Mouse (Mus musculus) ovary, postnatal 10 days (tissue): ENCODE results near the gene Pex6.

ENCODE experiments used
- DNase-seq: peaks from one replicate; pipeline ENCODE4 v3.0.0; 2022; ENCODE audit warnings: low spot score

Gene Pex6

DNA sequence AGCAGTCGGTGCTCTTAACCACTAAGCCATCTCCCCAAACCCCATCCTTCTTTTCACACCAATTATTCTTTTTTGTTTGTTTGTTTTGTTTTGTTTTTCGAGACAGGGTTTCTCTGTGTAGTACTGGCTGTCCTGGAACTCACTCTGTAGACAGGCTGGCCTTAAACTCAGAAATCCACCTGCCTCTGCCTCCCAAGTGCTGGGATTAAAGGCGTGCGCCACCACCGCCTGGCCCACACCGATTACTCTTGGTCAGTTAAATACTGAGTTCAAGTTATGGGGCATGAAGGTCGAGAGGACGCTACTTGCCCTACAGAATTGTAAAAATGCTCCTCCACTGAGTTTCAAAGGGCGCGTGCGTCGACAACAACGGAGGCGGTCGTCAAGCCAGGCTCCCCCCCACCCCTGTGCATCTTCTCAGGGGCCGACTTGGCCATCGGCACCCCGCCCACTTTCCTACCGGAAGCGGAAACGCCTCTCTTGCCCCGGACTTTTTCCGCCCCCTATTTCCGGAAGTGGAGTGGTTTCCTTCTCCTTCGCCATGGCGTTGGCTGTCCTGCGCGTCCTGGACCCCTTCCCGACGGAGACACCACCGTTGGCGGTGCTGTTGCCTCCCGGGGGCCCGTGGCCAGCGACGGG is at the start of gene Pex6:
Gene Pex6 (plus strand): TSS at position 505 of the 639 bp plus-strand sequence.
- peak; percentile 82 for DNase-seq

DNA sequence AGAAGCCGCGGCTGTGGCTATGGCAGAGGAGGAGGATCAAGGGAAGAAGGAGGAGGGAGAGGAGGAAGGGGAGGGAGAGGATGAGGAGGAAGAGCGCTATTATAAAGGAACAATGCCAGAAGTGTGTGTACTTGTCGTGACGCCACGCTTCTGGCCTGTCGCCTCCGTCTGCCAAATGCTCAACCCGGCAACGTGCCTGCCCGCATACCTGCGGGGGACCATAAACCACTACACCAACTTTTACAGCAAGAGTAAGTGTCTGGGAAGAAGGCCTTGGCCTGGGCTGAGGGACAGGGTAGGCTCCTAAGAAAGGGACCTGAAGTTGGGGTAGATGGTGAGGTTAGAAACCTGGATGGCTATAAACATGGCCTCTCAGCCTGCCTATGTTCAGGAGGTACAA is 49.3 kb upstream of the Pex6 start:
- DNase-seq, result no peak

DNA sequence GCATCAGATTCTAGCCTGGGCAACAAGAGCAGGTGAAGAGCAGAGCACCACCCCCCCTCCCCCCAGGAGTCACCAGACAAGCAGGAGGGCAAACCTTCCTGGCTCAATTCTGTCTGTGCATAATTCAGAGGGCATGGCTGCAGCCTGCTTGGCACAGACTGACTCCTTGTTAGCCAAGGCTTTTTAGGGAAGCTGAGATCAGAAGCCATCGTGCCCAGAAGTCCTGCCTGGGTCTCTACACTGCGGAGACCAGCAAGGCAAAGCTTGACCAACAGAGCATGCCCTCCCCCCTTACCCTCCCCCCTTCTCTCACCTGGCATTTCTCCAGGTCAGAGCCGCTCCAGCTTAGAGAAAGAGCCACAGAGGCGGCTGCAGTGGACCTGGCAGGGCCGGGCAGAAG is 48.5 kb upstream of the Pex6 start:
- DNase-seq, result no peak

DNA sequence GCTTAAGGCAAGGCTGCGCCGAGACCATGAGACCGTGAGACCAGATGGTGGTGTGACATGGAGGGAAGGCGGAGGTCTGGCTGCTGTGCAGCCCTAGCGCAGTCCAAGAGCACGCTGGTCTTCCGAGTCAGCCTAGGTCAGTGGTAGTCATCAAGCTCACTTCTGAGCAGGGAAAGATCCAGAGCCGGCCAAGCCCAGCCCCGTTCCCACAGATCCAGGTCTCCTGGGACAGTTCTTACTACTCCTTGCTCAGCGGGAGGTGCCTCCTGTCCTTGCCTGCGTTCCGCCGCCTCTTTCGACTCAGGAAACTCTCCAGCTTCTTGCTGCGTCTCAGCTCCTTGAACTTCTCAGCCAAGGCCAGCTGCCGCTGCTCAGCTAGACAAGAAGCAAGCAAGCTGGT is 43.6 kb upstream of the Pex6 start:
- no peak for DNase-seq

DNA sequence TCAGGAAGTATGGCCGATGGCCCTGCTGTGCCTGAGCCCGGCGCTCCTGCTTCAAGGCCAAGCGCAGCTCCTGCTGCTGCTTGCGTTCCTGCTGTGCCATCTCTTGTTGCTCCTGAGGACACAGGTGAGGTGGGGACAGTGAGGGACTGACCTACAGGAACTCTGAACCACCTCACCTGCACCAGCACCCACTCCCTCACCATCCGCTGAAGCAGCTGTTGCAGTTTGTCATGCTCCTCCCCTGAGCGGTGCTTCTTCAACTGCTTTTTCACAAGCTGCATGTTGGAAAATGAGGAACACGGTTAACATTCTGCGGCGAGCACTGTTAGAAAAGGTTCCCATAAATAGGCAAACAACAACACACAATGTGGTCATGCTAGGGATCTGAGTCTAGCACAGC is 41.4 kb upstream of the Pex6 start:
- DNase-seq, result no peak

DNA sequence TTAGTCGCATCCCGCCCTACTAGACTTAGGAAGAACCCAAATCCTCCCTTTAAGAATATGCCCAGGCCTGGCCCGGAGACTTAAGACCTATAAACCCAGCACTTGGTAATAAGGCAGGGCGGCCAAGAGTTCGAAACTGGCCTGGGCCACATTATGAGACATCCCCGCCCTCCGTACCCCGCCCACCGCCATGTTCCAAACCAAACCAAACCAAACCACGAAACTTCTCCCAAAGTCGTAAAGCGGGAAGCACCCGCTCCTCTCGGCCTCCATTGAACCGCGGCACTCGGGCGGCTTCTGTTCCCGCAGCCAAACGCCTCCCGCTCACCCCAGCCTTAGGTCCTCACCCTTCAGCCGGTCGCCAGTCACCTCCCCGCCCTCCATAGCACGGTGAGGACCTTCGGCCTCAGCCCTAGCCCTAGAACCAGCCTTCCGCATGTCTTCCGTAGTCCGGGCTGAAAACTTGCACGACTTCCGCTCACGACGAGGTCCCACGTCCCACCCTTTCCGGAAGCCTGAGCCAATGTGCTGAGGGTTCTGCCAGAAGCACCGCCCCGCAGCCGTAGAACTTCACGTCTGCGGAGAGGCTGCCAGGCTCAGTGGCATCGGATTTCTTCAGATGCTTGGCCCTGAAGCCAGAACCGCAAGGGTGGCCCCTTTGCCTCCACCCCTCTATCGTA is 37.3 kb upstream of the Pex6 start, which contains the start of gene Rrp36:
Gene Rrp36 (minus strand): TSS at position 503 of the 680 bp plus-strand sequence.
- DNase-seq, result peak; percentile 69

DNA sequence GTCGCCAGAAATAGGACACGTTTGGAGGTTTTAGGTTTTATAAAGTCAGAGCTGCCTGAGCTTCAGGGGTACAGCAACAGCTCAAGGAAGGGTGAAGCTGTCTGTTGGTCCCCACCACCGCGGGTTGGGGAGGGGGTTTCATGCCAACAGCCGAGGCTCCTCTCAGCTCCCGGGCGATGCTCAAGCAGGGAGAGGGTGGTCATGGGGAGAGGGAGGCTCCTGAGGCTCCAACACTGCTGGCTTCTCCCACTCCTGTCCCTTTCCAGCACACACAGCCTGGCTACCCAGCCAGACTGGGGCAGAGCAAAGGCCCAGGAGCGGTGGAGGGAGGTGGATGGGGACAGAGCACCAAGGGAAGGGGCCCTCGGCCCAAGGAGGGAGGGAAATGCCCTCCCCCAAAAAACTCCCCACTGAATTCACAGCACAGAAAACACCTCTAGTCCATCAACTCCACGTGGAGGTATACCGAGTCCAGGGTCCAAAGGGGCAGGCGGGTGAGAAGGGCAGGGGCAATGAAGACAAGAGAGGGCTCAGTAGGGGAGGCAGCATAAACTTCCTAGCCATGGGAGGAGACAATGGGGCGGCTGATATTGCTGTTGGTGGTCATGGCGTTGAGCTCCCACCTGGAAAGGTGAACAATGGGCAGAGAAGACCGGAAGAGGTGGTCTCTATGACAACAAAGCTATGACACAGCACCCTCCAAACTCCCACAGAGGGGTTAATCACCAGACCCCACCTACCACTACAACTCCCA is 36.6 kb upstream of the Pex6 start:
- DNase-seq, result no peak

DNA sequence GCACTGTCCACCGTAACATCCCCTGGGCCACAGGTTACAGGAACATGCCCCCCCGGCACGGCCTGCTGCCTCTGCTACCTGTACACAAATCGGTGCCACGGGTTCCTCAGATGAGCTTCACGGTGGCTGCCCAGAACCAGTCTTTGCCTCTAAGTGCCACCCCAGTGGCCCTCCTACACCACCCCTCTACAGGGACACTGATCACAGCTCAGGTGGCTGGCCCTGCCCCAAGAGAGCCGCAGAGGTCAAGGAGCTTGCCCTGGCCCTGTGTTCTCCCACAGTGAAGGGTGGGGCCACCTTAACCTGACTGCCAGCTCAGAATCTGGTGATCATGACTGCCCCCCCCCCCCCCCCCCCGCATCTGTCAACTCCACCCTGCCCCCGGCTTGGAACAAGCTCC is 32.8 kb upstream of the Pex6 start, which contains the start of gene Mea1:
Gene Mea1 (plus strand): TSS at position 378 of the 400 bp plus-strand sequence.
- DNase-seq, result no peak

DNA sequence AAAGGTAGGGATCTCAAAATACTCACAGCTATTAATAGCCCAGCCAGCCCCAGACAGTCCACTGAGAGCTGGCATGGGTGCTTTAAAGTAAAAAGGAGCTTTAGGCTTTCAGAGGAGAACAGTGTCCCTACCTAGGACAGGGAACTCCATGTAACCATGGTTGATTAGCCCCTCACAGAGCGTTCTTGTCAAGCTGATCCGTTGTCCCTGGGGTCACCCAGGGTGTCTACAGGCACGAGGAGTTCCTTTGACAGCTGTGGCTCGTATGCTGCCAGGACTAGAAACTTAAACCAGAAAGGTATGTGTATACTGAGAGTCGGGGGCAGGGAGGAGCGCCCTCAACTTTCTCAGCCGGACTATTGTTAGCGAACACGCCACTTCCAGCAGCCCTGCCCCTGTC is 32.4 kb upstream of the Pex6 start:
- no peak for DNase-seq

DNA sequence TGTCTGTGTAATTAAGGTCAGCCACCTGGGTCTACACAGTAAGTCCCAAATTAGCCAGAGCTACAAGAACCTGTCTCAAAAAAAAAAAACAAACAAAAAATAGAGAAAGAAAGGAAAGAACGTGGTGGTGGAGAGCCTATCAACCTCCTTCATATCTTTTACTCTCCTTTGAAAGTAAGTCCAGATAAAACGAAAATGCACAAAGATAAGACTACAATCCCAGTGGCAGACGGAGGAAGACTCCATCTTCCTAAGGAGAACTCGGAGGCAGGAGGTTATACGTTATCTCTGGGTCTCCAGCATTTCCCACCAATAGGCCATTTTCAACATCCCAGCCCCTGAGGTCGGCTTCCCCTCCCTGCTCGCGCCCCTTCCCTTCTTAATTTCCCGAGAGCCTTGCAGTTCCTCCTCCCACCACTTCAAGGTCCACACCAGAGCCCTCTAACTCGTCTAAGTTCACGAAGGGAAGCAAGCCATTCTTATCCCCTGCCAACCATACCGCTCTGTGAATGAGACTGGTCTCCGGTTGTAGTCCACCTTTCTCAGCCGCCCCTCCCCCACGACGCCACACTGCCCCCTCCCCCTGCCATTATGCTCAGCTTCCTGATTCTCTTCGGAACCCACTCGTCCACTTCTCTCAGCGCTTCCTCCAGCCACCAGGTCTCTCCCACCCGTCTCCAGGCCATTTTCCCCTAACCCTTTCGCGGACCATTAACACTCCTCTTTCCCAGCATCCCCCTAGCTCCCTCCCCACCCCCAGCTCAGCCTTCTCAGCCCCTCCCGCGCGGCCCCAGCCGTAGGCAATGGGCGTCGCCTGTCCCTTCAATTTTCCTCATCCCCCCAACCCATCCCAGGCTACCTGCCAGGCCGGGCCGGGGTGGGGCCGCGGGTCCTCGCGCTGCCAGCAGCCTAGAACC is 31.2 kb upstream of the Pex6 start:
- DNase-seq, result peak; percentile 75

DNA sequence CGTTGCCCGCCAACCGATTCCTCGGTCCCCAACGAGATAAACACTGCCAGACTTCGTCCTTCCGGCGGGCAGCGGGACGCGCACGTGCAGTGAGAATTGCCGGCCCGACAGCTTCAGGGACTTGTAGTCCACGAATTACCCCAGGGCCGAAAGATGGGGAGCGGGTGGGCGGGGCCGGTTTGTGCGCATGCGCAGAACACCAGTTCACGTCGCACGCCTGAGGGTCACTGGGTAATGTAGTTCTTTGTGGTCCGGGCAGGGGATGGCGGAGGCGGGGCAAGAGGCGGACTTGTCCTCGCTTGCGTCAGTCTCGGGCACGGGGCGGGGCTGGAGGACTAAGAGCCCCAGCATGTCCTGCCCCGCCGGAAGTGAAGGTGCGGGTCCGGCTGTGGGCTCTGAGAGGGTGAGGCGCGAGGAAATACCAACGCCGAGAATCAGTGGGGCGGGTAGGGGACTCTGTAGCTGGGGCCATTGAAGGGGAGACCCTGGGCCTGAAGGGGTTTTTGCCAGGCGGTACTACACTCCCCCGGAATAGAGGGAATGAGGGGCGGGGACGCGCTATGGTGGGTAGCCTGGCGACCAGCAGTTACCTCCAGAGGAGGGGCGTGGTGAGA is 30.4 kb upstream of the Pex6 start, which contains the start of gene Klhdc3:
Gene Klhdc3 (minus strand): TSS at position 155 of the 614 bp plus-strand sequence.
- DNase-seq, result peak; percentile 77

DNA sequence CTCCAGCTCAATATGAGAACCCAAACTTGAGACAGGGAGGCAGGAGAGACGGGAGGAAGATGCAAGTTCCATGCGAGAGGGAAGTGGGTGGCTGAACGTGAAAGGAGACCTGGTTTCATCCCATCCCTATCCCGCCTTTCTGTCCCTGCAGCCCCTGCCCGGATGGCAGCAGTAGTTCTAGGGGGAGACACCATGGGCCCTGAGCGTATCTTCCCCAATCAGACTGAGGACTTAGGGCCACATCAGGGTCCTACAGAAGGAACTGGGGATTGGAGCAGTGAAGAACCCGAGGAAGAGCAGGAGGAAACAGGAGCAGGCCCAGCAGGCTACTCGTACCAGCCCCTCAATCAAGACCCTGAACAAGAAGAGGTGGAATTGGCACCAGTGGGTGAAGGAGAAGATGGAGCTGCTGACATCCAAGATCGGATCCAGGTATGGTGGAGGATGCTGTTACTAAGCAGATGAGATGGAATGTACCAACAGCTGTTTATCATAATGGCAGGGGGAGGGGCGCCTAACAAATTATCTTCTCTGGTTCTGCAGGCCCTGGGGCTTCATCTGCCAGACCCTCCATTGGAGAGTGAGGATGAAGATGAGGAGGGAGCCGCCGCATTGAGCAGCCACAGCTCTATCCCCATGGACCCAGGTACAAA is 29.7 kb upstream of the Pex6 start:
- DNase-seq, result no peak

DNA sequence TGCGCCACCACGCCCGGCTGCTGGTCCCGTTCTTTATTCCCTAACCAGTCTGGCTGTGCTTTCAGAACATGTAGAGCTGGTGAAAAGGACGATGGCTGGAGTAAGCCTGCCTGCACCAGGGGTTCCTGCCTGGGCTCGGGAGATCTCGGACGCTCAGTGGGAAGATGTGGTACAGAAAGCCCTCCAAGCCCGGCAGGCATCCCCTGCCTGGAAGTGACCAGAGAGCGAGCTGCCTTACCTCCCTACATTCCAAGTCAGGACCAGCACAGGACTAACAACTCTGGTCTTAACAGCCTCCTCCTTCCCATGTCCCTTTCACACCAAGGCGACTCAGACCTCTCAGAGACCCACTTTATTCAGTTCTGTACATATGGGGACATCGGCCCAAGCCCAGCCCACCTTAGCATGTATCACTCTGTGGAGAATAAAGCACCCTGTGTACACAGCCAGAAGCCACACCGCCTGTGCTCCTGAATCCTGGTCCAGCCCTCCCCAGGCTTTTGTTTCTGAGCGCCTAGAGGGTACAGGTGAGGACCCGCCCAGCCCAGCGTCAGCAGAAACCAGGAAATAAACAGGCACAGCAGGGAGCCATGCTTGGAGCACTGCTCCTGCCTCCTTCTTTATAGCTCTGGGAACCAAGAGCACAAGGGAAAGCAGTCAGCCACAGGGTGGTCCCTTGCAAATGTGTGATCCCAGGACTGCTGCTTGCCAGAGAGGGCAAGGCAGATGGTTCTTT is 28.4 kb upstream of the Pex6 start:
- DNase-seq, result no peak

DNA sequence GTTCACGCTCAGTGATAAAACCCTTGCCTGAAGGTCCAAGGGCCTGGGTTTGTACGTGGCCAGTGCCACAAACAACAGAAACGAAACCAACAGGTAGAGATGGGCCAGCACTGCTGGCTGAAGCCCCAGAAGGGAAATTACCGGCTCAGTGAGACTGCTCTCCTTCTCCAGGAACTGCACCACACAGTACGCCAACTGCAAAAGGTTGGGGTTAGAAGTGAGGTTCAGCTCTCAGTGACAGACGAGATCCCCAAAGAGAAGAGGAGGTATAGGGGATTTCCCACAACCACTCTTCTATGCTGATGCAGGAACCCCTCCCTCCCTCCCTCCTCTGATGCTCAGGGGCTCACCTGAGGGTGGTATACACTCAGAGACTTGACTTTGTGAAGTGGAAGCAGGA is 25.4 kb upstream of the Pex6 start:
- DNase-seq, result no peak

DNA sequence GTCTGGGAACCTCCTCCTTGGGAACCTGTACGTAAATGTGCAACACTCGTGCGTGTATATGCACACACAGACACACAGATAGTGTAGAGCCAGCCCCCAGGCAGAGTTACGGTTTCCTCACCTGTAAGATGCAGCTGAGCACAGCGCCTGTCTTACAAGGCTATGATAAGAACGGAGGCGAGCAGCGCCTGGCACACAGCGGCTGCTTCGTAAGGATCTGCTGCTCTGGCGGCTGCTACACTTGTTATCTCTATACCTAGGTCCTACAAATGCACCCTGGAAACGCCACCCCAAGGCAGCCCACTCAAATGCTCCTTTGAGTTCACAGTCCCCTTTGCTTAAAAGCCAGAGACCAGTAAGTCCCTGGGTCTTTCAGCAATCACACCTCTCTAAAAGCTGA is 20.6 kb upstream of the Pex6 start:
- no peak for DNase-seq

DNA sequence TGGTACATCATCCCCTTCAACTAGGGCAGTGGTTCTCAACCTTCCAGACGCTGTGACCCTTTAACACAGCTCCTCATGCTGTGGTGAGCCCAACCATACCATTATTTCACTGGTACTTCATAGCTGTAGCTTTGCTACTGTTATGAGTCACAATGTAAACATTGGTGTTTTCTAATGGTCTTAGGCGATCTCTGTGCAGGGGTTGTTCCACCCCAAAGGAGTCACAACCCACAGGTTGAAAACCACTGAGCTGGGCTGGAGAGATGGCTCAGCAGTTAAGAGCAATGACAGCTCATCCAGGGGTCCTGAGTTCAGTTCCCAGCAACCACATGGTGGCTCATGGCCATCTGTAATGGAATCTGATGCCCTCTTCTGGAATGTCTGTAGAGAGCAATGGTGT is 19.9 kb upstream of the Pex6 start:
- DNase-seq, result no peak

DNA sequence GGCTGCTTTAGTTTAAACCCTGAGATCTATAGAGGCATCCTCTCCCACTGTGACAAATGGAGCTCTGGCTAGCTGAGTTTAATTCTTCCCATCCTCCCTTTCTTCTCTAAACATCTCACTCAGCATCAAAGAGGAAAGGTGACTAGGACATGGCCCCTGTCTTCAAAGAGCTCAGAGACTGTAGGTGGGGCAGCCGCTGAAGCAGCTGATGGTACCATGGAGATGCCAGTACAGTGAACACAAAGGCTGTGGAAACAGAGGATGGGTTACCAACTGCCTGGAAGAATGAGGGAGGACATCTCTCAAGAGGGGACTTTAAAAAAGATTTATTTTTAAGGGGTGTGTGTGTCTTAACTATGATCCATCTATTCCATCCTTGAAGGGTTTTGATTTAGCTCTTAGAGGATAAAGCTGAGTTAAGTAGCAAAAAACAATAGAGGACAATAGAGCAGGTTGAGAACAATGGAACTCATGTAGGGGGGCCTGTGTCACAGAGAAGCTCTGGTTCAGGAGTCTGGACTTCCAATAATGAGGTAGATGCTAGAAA is 16.7 kb upstream of the Pex6 start:
- DNase-seq, result no peak

DNA sequence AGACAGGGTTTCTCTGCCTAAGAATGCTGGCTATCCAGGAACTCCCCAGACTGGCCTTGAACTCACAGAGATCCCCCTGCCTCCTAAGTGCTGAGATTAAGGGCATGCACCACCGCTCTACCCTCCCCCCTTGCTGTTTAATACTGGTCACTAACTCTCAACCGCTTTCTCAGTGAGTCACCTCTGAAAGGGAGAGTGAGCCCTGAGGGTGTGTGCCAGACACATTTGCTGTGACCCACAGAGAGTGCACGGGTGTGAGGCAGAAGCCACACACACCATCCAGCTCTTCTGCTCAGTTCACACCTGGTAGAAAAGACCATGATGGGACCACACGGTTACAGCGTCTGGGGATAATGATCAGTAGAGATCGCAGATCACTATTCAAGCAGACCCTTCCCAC is 12.7 kb upstream of the Pex6 start:
- no peak for DNase-seq

DNA sequence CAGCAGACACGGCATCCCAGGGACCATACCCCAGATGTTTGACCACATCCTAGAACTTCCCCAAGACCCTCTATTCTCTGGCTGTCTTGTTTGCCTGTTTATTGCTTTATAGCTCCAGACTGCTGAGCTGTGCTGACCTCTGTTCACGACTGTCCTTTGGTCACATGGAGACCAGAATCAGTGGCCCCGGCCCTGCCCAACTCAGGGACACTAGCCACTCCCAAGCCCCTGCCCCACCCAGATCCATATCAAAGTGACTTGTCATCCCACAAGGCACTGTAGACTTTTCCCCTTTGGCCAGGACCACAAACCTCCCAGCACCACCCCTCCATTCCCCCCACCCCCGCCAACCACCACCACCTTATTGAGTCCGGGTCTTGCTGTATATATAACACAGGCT is 12.0 kb upstream of the Pex6 start:
- no peak for DNase-seq

DNA sequence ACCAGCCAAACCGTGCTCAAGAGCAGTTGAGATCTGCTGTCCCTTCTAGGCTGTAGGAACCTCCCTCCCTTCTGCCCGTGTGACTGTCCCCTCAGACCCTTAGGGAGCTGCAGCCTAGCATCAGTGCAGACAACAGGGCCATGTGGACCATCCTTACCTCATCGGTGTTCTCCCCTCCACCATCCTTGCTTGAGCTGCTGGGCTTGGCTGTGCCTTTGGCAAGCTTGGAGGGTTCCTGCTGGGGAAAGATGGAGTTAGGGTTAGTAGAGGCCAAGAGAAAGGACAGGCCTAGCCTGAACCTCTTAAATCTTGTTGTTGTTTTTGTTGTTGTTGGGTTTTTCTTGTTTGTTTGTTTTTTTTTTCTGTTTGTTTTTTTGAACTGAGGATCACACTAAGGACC is 11.4 kb upstream of the Pex6 start:
- no peak for DNase-seq
